Comparison of ENCODE assay signal across 8 mouse cellular contexts in genomic region chr17:25830200-25830753, GRCm38 (mm10). TPM values are rescaled to one million over a fixed set of nuclear protein-coding genes. Genes with fewer than 3 reads are reported as not detected.
DNase-seq lines count a peak whose midpoint lies in the region; ATAC-seq lines count a peak whose summit lies in the region.

No protein-coding gene starts in this region.

- intact Hi-C loops in heart, postnatal 14 days (cut with DNase I) = no loop called here
- intact Hi-C loops in left cerebral cortex, postnatal 25 days (cut with DNase I) = no loop called here

- no peaks in the 10 kb centered on the region for H3K27me3 ChIP-seq in heart, embryonic 12.5 days (replicated peaks)
- no peaks in the 10 kb centered on the region for H3K27me3 ChIP-seq in hindbrain, embryonic 10.5 days (ENCODE audit: insufficient read depth, poor library complexity, severe bottlenecking)
- no peaks in the 10 kb centered on the region for H3K27me3 ChIP-seq in liver, embryonic 16.5 days (ENCODE audit: control insufficient read depth, insufficient read depth, low read depth, low read length)

- WGBS in heart, embryonic 12.5 days = 78% methylated on average over 4 of the region's 4 CpGs
- WGBS in hindbrain, embryonic 10.5 days = 90% methylated on average over 4 of the region's 4 CpGs
- WGBS in liver, embryonic 16.5 days (ENCODE audit: insufficient replicate concordance) = 66% methylated on average over 4 of the region's 4 CpGs

- H3K9me3 ChIP-seq in heart, embryonic 12.5 days (replicated peaks) = no peaks in the 10 kb centered on the region
- H3K9me3 ChIP-seq in hindbrain, embryonic 10.5 days = no peaks in the 10 kb centered on the region
- H3K9me3 ChIP-seq in liver, embryonic 16.5 days (replicated peaks; ENCODE audit: control insufficient read depth, low read length) = no peaks in the 10 kb centered on the region

- H3K36me3 ChIP-seq in heart, embryonic 12.5 days = peaks cover 58% of the 10 kb centered on the region
- H3K36me3 ChIP-seq in hindbrain, embryonic 10.5 days = peaks cover 66% of the 10 kb centered on the region
- peaks cover 14% of the 10 kb centered on the region for H3K36me3 ChIP-seq in liver, embryonic 16.5 days (ENCODE audit: control insufficient read depth, insufficient read depth)

- peaks cover 68% of the 10 kb centered on the region for H3K4me1 ChIP-seq in heart, embryonic 12.5 days (replicated peaks)
- H3K4me1 ChIP-seq in brown adipose tissue, adult 24 weeks (ENCODE audit: control insufficient read depth, insufficient read depth, insufficient read length, low read length) = peaks cover 20% of the 10 kb centered on the region
- H3K4me1 ChIP-seq in hindbrain, embryonic 10.5 days (replicated peaks) = peaks cover 90% of the 10 kb centered on the region
- H3K4me1 ChIP-seq in liver, embryonic 16.5 days (ENCODE audit: control insufficient read depth, low read depth, low read length) = peaks cover 60% of the 10 kb centered on the region

- H3K27ac ChIP-seq in heart, embryonic 12.5 days (ENCODE audit: poor library complexity, severe bottlenecking) = no peak overlapping the region
- no peak overlapping the region for H3K27ac ChIP-seq in brown adipose tissue, adult 24 weeks (replicated peaks; ENCODE audit: low read depth, low read length)
- H3K27ac ChIP-seq in hindbrain, embryonic 10.5 days = 0 out of 2 replicates have a peak overlapping the region, but pooled peaks have one; percentile 95
- peak overlapping the region; percentile 75; the same call in 1 of the 2 replicates for H3K27ac ChIP-seq in liver, embryonic 16.5 days (ENCODE audit: low read length)

- H3K4me2 ChIP-seq in heart, embryonic 12.5 days = peak overlapping the region; percentile 94
- H3K4me2 ChIP-seq in liver, embryonic 16.5 days (ENCODE audit: low read depth, low read length) = peak overlapping the region; percentile 69; the same call in 1 of the 2 replicates

- peak overlapping the region; percentile 67; the same call in 1 of the 2 replicates for H3K4me3 ChIP-seq in heart, embryonic 12.5 days
- peak overlapping the region; percentile 1; the same call in 1 of the 2 replicates for H3K4me3 ChIP-seq in brown adipose tissue, adult 24 weeks (ENCODE audit: insufficient read depth, low read depth, low read length)
- H3K4me3 ChIP-seq in hindbrain, embryonic 10.5 days = peak overlapping the region; percentile 73
- peak overlapping the region; percentile 60; the same call in 1 of the 2 replicates for H3K4me3 ChIP-seq in liver, embryonic 16.5 days (ENCODE audit: low read depth, low read length)

- ATAC-seq in heart, embryonic 12.5 days (ENCODE audit: insufficient number of reproducible peaks, low FRiP score) = no peak
- no peak for ATAC-seq in liver, embryonic 16.5 days (ENCODE audit: low read depth)

- peak overlapping the region; percentile 82; the same call in 1 of the 2 replicates for H3K9ac ChIP-seq in heart, embryonic 12.5 days
- no peak overlapping the region; the same call in 1 of the 2 replicates for H3K9ac ChIP-seq in liver, embryonic 16.5 days (ENCODE audit: low read depth, low read length)

- DNase-seq in heart, postnatal 14 days = no peak
- DNase-seq in hindbrain, embryonic 10.5 days (ENCODE audit: low spot score) = no peak
- DNase-seq in left cerebral cortex, postnatal 25 days (ENCODE audit: low spot score in 2 of 2) = no peak
- no peak for DNase-seq in adrenal gland, postnatal 36 days
- DNase-seq in frontal cortex, adult 2 months (ENCODE audit: extremely low spot score in 1 of 2, low spot score in 1 of 2) = no peak

RNA-seq across cellular contexts. Expression of gene Jmjd8, which starts 1.6 kb away (rescaled TPM):
- 38.1 and 41.8 TPM in 2 replicates for polyA plus RNA-seq in heart, embryonic 12.5 days (2016; fragmentation: Nextera tagmentation; extraction: Ambion mirVana)
- 10 to 100 TPM; 33.1 to 34.1 TPM for total RNA-seq in heart, postnatal 14 days (2021)
- polyA plus RNA-seq in brown adipose tissue, adult 24 weeks (2012; ENCODE audit: insufficient read depth, insufficient read length, missing spikeins) = 29.2 and 37.3 TPM in 2 replicates
- polyA plus RNA-seq in hindbrain, embryonic 10.5 days (2016; fragmentation: Nextera tagmentation; extraction: Ambion mirVana) = 51.5 and 64.3 TPM in 2 replicates
- polyA plus RNA-seq in liver, embryonic 16.5 days (2015; fragmentation: Nextera tagmentation; extraction: Ambion mirVana) = 20.7 and 23.5 TPM in 2 replicates
- total RNA-seq in left cerebral cortex, postnatal 25 days (2021) = 10 to 100 TPM; 55.9 to 57.6 TPM
- total RNA-seq in adrenal gland, postnatal 36 days (2021) = 10 to 100 TPM; 87.8 to 93.9 TPM
- polyA plus RNA-seq in frontal cortex, adult 2 months (2012; rRNA removed) = 65.0 and 65.6 TPM in 2 replicates

RNA-seq across cellular contexts. Expression of gene Stub1, which starts 2.9 kb away (rescaled TPM):
- 271 and 272 TPM in 2 replicates for polyA plus RNA-seq in heart, embryonic 12.5 days (2016; fragmentation: Nextera tagmentation; extraction: Ambion mirVana)
- 100 to 1,000 TPM; 106 to 109 TPM for total RNA-seq in heart, postnatal 14 days (2021)
- polyA plus RNA-seq in brown adipose tissue, adult 24 weeks (2012; ENCODE audit: insufficient read depth, insufficient read length, missing spikeins) = 65.3 and 69.4 TPM in 2 replicates
- 360 and 390 TPM in 2 replicates for polyA plus RNA-seq in hindbrain, embryonic 10.5 days (2016; fragmentation: Nextera tagmentation; extraction: Ambion mirVana)
- 106 and 112 TPM in 2 replicates for polyA plus RNA-seq in liver, embryonic 16.5 days (2015; fragmentation: Nextera tagmentation; extraction: Ambion mirVana)
- total RNA-seq in left cerebral cortex, postnatal 25 days (2021) = 100 to 1,000 TPM; 171 to 173 TPM
- total RNA-seq in adrenal gland, postnatal 36 days (2021) = 100 to 1,000 TPM; 167 to 173 TPM
- 272 and 292 TPM in 2 replicates for polyA plus RNA-seq in frontal cortex, adult 2 months (2012; rRNA removed)

RNA-seq across cellular contexts. Expression of gene Rhbdl1, which starts 6.8 kb away (rescaled TPM):
- 1.6 and 2.4 TPM in 2 replicates for polyA plus RNA-seq in heart, embryonic 12.5 days (2016; fragmentation: Nextera tagmentation; extraction: Ambion mirVana)
- total RNA-seq in heart, postnatal 14 days (2021) = 1 to 10 TPM; 2.5 to 3.1 TPM
- 3.4 and 5.0 TPM in 2 replicates for polyA plus RNA-seq in brown adipose tissue, adult 24 weeks (2012; ENCODE audit: insufficient read depth, insufficient read length, missing spikeins)
- polyA plus RNA-seq in hindbrain, embryonic 10.5 days (2016; fragmentation: Nextera tagmentation; extraction: Ambion mirVana) = 1.7 and 3.1 TPM in 2 replicates
- 0.30 and 0.45 TPM in 2 replicates for polyA plus RNA-seq in liver, embryonic 16.5 days (2015; fragmentation: Nextera tagmentation; extraction: Ambion mirVana)
- total RNA-seq in left cerebral cortex, postnatal 25 days (2021) = 10 to 100 TPM; 59.0 to 59.7 TPM
- total RNA-seq in adrenal gland, postnatal 36 days (2021) = 10 to 100 TPM; 17.4 to 20.3 TPM
- polyA plus RNA-seq in frontal cortex, adult 2 months (2012; rRNA removed) = 106 and 111 TPM in 2 replicates

RNA-seq across cellular contexts. Expression of gene Wdr24, which starts 6.8 kb away (rescaled TPM):
- 15.5 and 17.0 TPM in 2 replicates for polyA plus RNA-seq in heart, embryonic 12.5 days (2016; fragmentation: Nextera tagmentation; extraction: Ambion mirVana)
- 10 to 100 TPM; 10.5 to 11.0 TPM for total RNA-seq in heart, postnatal 14 days (2021)
- polyA plus RNA-seq in brown adipose tissue, adult 24 weeks (2012; ENCODE audit: insufficient read depth, insufficient read length, missing spikeins) = 6.3 and 7.1 TPM in 2 replicates
- polyA plus RNA-seq in hindbrain, embryonic 10.5 days (2016; fragmentation: Nextera tagmentation; extraction: Ambion mirVana) = 30.1 and 30.7 TPM in 2 replicates
- polyA plus RNA-seq in liver, embryonic 16.5 days (2015; fragmentation: Nextera tagmentation; extraction: Ambion mirVana) = 10.8 and 11.6 TPM in 2 replicates
- 10 to 100 TPM; 25.1 to 25.4 TPM for total RNA-seq in left cerebral cortex, postnatal 25 days (2021)
- 10 to 100 TPM; 16.6 to 20.8 TPM for total RNA-seq in adrenal gland, postnatal 36 days (2021)
- 34.8 and 40.0 TPM in 2 replicates for polyA plus RNA-seq in frontal cortex, adult 2 months (2012; rRNA removed)

RNA-seq across cellular contexts. Expression of gene Gm20683, which starts 11.3 kb away (rescaled TPM):
- 1.3 and 1.6 TPM in 2 replicates for polyA plus RNA-seq in heart, embryonic 12.5 days (2016; fragmentation: Nextera tagmentation; extraction: Ambion mirVana)
- 1 to 10 TPM; 2.9 to 3.0 TPM for total RNA-seq in heart, postnatal 14 days (2021)
- 0.95 and 1.6 TPM in 2 replicates for polyA plus RNA-seq in brown adipose tissue, adult 24 weeks (2012; ENCODE audit: insufficient read depth, insufficient read length, missing spikeins)
- polyA plus RNA-seq in hindbrain, embryonic 10.5 days (2016; fragmentation: Nextera tagmentation; extraction: Ambion mirVana) = 1.5 and 3.1 TPM in 2 replicates
- 0.64 and 0.65 TPM in 2 replicates for polyA plus RNA-seq in liver, embryonic 16.5 days (2015; fragmentation: Nextera tagmentation; extraction: Ambion mirVana)
- 10 to 100 TPM; 23.0 to 25.2 TPM for total RNA-seq in left cerebral cortex, postnatal 25 days (2021)
- total RNA-seq in adrenal gland, postnatal 36 days (2021) = 10 to 100 TPM in 1 of 2 experiments, 1 to 10 TPM in 1; 9.5 to 13.3 TPM
- 41.5 and 43.1 TPM in 2 replicates for polyA plus RNA-seq in frontal cortex, adult 2 months (2012; rRNA removed)

Comparison
In these comparisons a context has a peak if more than half of its experiments do, and no peak if none do; other contexts are left out.
1. H3K27ac ChIP-seq: peak in hindbrain, embryonic 10.5 days (single experiment) and liver, embryonic 16.5 days (single experiment); none in heart, embryonic 12.5 days (single experiment) and brown adipose tissue, adult 24 weeks (single experiment).
2. H3K4me3 ChIP-seq: peak in every context shown above with its lines; median percentile 73 in hindbrain, embryonic 10.5 days; 67 in heart, embryonic 12.5 days; 60 in liver, embryonic 16.5 days; 1 in brown adipose tissue, adult 24 weeks.
3. RNA of gene Rhbdl1, which starts 6.8 kb away (polyA plus RNA-seq): 106 to 111 TPM in frontal cortex, adult 2 months; 3.4 to 5.0 TPM in brown adipose tissue, adult 24 weeks, 1.7 to 3.1 TPM in hindbrain, embryonic 10.5 days, 1.6 to 2.4 TPM in heart, embryonic 12.5 days and 0.30 to 0.45 TPM in liver, embryonic 16.5 days; every median in the first group is over 10 times any median in the second.